Mouse (Mus musculus): ENCODE data around the gene Csf1.
"Not testable (repeated sequence)": the region's sequence is repeated elsewhere in the genome, so short reads cannot be mapped to it uniquely, and the experiment has no call there.

DNA sequence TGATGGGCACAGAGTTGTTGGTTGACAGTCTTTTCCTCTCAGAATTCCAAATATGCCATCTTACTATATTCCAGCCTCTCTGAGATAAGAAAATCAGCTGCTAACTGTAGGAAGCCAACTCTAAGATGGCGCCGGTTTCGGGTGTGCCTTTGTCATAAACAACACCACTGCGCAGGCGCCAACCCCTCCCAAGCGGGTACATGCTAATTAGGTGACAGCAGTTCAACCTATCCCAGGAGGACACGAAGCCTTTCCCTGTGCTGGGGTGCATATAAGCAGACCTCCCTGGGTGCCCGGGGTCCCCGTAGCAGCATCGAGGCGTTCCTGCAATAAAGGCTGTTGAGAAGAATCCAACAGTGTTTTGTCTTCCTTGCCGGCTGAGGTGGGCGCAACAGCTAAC, 24.6 kb downstream of the Csf1 start:
- TF ChIP-seq CHD2 (IDR thresholded peaks at IDR 0.05; ENCODE audit: low read depth, low read length); ZC3H11A (IDR thresholded peaks at IDR 0.05; ENCODE audit: borderline replicate concordance, low read depth, low read length); HCFC1 (IDR thresholded peaks at IDR 0.05; ENCODE audit: borderline replicate concordance, insufficient read depth, low read length): not testable (repeated sequence)
